Mouse (Mus musculus): ENCODE measurements at regions not wholly inside any gene's neighbourhood (a gene's known extent, or its start where the extent isn't known, plus 50 kb on each side); places are given as distances from the start of the nearest gene placed in this dataset.

GRCm38 (mm10) chr13:110649870-110650497, 255.1 kb downstream of the Plk2 start:
- TF ChIP-seq CTCF (IDR thresholded peaks at IDR 0.05 in 2 of 3, conservative IDR thresholded peaks at IDR 0.05 in 1 of 3; ENCODE audit: control insufficient read depth in 1 of 3, insufficient read depth in 1 of 3, low read depth in 2 of 3, low read length in 3 of 3, poor library complexity in 1 of 3, severe bottlenecking in 1 of 3) (no peak), USF1 (IDR thresholded peaks at IDR 0.05; ENCODE audit: low read depth, low read length) (no peak), EP300 (IDR thresholded peaks at IDR 0.05; ENCODE audit: low read depth in 1 of 2, low read length in 2 of 2) (no peak), NRF1 (IDR thresholded peaks at IDR 0.05; ENCODE audit: insufficient read depth, low read depth, low read length, poor library complexity, severe bottlenecking) (no peak), CHD1 (IDR thresholded peaks at IDR 0.05; ENCODE audit: low read depth, low read length) (no peak), POLR2AphosphoS2 (IDR thresholded peaks at IDR 0.05; ENCODE audit: low read length) (no peak), ETS1 (IDR thresholded peaks at IDR 0.05; ENCODE audit: low read depth, low read length) (no peak), MAX (IDR thresholded peaks at IDR 0.05; ENCODE audit: low read length) (no peak), HCFC1 (IDR thresholded peaks at IDR 0.05; ENCODE audit: low read depth, low read length) (no peak), JUND (IDR thresholded peaks at IDR 0.05; ENCODE audit: low read depth, low read length) (no peak)
